Mouse (Mus musculus) right cerebral cortex, postnatal 25 days (tissue): ENCODE results near the gene Depdc1a.
"Not testable (repeated sequence)": the region's sequence is repeated elsewhere in the genome, so short reads cannot be mapped to it uniquely, and the experiment has no call there.

Experiments used
- DNase-seq: peaks from one replicate; pipeline ENCODE4 v3.0.0; 2022

The Depdc1a gene

DNA sequence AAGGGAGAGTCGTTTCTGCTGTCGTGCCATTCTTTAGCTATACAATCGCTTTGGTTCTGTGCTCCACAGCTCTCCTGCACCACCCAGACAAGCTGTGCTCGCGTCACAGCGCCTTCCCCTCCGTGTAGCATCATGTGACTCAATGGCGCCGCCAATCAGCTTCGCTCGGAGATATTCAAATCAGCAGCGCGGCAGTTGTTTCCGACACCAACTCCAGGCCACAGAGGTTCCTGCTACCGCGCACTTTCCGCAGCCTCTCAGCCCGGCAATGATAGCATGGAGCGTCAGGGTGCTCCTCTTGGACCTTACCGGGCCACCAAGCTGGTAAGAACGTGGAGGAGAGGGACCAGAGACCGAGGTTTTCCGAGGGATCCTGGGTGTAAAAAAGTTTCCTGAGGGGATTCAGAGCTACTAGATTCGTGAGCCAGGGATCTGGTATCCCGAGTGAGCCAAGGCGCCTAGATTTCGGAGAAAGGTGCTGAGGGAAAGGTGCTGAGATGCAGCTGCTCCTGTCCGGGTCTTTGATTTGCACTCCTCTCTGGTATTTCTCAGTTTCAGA lies at the start of gene Depdc1a:
TSS of gene Depdc1a (plus strand) at position 191 of the 559 bp plus-strand sequence.
- peak; percentile 91 for DNase-seq

DNA sequence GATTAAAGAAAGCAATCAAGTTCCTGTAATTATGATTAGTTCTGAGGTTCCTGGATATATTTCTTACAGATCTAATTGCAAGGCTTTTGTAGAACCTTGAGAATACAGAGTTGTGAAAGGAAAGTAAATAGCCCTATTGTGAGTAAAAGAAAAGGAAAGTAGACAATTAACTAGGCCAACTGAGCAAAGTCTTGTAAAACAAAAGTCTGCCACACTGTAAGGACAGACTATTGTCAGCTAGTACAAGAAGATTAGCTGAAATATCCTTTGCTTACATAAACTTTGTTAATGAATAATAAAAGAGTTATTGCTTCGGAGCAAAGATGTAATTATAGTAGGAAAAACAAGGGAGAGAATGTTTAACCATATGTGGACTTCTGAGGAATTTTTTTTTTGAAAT lies 25.2 kb upstream of the Depdc1a start:
- no peak for DNase-seq

- no peak for DNase-seq
These were observed 19.8 kb upstream of the Depdc1a start for GRCm38 (mm10) chr3:159475465-159475864.

GRCm38 (mm10) chr3:159477250-159477962 lies 17.8 kb upstream of the Depdc1a start:
- no peak for DNase-seq

- DNase-seq, result not testable (repeated sequence)
These were observed 524 bp upstream of the Depdc1a start for GRCm38 (mm10) chr3:159494709-159495108.

- DNase-seq, result no peak
These were observed 13.7 kb downstream of the Depdc1a start for GRCm38 (mm10) chr3:159508899-159509298.

DNA sequence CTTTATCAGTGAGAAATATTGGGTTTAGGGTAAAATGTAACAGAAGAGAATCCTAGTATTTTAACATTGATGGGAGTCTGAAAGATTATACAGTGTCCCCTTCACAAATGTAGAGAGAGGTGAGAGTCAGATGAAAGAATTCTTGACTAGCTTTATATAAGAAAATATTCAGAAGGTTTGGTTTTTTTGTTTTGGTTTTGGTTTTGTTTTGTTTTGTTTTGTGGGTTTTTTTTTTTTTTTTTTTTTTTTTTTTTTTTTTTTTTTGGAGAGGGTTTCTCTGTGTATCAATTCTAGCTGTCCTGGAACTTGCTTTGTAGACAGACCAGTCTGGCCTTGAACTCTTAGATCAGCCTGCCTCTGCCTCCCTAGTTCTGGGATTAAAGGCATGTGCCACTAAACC lies 33.3 kb downstream of the Depdc1a start:
- no peak for DNase-seq

- DNase-seq, result peak; percentile 5
These were observed 53.1 kb downstream of the Depdc1a start for GRCm38 (mm10) chr3:159548303-159548702.

- no peak for DNase-seq
These were observed 55.0 kb downstream of the Depdc1a start for GRCm38 (mm10) chr3:159550224-159550623.
